Mouse (Mus musculus): ENCODE measurements around the gene Odf2l. TPM values are rescaled to one million over a fixed set of nuclear protein-coding genes. Genes with fewer than 3 reads are reported as not detected.

Odf2l gene
- polyA plus RNA-seq, 1 experiment from 2014 or later = 31.1 TPM

GRCm38 (mm10) chr3:145170028-145170427 is 51.6 kb downstream of the Odf2l start:
- ATAC-seq (replicated peaks; ENCODE audit: low FRiP score) = no peak
- Histone ChIP-seq H3K9me3 (ENCODE audit: control insufficient read depth, low read length) (no peaks in the 10 kb centered on the region), H3K36me3 (ENCODE audit: control insufficient read depth, insufficient read depth, low read length) (no peaks in the 10 kb centered on the region), H3K4me1 (replicated peaks; ENCODE audit: control insufficient read depth, insufficient read depth, low read length) (no peaks in the 10 kb centered on the region), H3K4me2 (ENCODE audit: low read depth, low read length, severe bottlenecking) (no peak overlapping the region), H3K9ac (ENCODE audit: low read length) (no peak overlapping the region), H3K27ac (ENCODE audit: low read depth, low read length) (no peak overlapping the region), H3K4me3 (ENCODE audit: low read depth, low read length) (no peak overlapping the region), H3K27me3 (ENCODE audit: control insufficient read depth, insufficient read depth, low read length) (no peaks in the 10 kb centered on the region)
- 91% methylated on average over 4 of the region's 4 CpGs for WGBS
- no peak for DNase-seq (ENCODE audit: low spot score)

DNA sequence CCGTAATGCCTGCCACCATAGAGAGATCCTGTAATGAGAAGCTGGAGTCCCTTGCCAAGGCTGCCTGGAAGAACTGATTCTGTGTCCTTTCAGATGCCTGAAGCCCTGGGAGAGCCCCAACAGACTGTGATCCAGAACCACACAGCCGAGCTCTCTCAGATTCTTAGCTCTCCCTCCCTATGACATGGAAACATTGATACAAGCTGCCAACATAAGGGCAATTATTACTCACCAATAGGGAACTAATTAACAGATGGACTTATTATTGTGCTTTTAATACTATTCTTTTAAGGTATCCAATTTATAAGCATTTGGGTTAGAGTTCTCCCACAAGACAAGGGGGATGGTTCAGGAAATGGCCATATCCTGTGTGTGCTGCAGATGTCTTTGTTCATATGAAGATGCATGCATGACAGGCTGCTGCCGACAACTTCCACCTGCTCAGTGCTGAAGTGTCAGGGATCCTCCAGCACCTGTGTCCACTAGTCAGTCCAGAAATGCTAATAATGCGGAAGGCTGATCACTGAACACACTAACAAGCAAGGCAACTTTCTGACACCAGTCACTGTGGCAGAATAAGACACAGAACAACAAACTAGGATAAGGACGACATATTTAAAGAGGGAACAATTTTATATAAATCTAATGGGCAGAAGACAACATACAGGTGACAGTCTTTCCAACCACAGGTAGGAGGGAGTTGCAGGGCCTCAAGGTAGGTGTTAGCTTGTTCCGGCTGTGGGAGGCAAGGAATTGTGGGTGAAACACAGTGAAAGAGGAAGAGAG is 52.4 kb downstream of the Odf2l start:
- 88% methylated on average over 6 of the region's 6 CpGs for WGBS

GRCm38 (mm10) chr3:145171390-145172060 is 53.1 kb downstream of the Odf2l start:
- Histone ChIP-seq H3K9ac (ENCODE audit: low read length) (no peak overlapping the region), H3K4me1 (replicated peaks; ENCODE audit: control insufficient read depth, insufficient read depth, low read length) (no peaks in the 10 kb centered on the region), H3K9me3 (ENCODE audit: control insufficient read depth, low read length) (no peaks in the 10 kb centered on the region), H3K36me3 (ENCODE audit: control insufficient read depth, insufficient read depth, low read length) (no peaks in the 10 kb centered on the region), H3K4me3 (ENCODE audit: low read depth, low read length) (no peak overlapping the region), H3K27me3 (ENCODE audit: control insufficient read depth, insufficient read depth, low read length) (no peaks in the 10 kb centered on the region), H3K4me2 (ENCODE audit: low read depth, low read length, severe bottlenecking) (no peak overlapping the region), H3K27ac (ENCODE audit: low read depth, low read length) (no peak overlapping the region)
- WGBS = 84% methylated on average over 4 of the region's 4 CpGs
- no peak for DNase-seq (ENCODE audit: low spot score)
- ATAC-seq (replicated peaks; ENCODE audit: low FRiP score) = no peak

More for the DNA sequence above, 52.4 kb downstream of the Odf2l start:
- H3K4me1 ChIP-seq (replicated peaks; ENCODE audit: control insufficient read depth, insufficient read depth, low read length) = no peaks in the 10 kb centered on the region
- H3K9me3 ChIP-seq (ENCODE audit: control insufficient read depth, low read length) = no peaks in the 10 kb centered on the region
- H3K9ac ChIP-seq (ENCODE audit: low read length) = no peak overlapping the region
- H3K4me2 ChIP-seq (ENCODE audit: low read depth, low read length, severe bottlenecking) = no peak overlapping the region
- no peak overlapping the region for H3K4me3 ChIP-seq (ENCODE audit: low read depth, low read length)
- ATAC-seq (replicated peaks; ENCODE audit: low FRiP score) (no peak), DNase-seq (ENCODE audit: low spot score) (no peak)
- no peaks in the 10 kb centered on the region for H3K27me3 ChIP-seq (ENCODE audit: control insufficient read depth, insufficient read depth, low read length)
- H3K36me3 ChIP-seq (ENCODE audit: control insufficient read depth, insufficient read depth, low read length) = no peaks in the 10 kb centered on the region
- H3K27ac ChIP-seq (ENCODE audit: low read depth, low read length) = no peak overlapping the region

- no peak overlapping the region for H3K27ac ChIP-seq (ENCODE audit: low read depth, low read length)
- H3K27me3 ChIP-seq (ENCODE audit: control insufficient read depth, insufficient read depth, low read length) = no peaks in the 10 kb centered on the region
- H3K36me3 ChIP-seq (ENCODE audit: control insufficient read depth, insufficient read depth, low read length) = no peaks in the 10 kb centered on the region
- no peaks in the 10 kb centered on the region for H3K9me3 ChIP-seq (ENCODE audit: control insufficient read depth, low read length)
- ATAC-seq (replicated peaks; ENCODE audit: low FRiP score) (no peak), DNase-seq (ENCODE audit: low spot score) (no peak)
- H3K4me3 ChIP-seq (ENCODE audit: low read depth, low read length) = no peak overlapping the region
- no peak overlapping the region for H3K4me2 ChIP-seq (ENCODE audit: low read depth, low read length, severe bottlenecking)
- no peaks in the 10 kb centered on the region for H3K4me1 ChIP-seq (replicated peaks; ENCODE audit: control insufficient read depth, insufficient read depth, low read length)
- H3K9ac ChIP-seq (ENCODE audit: low read length) = no peak overlapping the region
Measured at GRCm38 (mm10) chr3:145184645-145185044, 66.3 kb downstream of the Odf2l start.

DNA sequence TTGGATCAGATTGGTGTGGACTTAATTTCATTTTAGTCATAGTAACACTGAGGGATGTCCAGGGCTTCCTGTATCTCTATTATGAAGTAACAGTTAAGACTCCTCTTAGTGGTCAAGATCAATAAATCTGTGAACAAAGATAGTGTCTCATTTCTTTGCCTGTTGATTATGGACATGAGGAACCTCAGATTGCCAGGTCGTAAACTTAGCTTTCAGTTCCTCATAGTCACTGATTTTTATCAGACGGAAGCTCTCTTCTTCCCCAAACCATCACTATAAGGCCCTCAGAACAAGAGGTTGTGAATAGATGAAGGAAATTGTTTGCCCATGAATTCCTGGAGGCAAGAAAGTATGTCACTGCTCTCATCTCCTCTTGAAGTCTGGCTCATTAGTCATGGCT is 73.6 kb downstream of the Odf2l start:
- no peak overlapping the region for H3K4me3 ChIP-seq (ENCODE audit: low read depth, low read length)
- H3K4me2 ChIP-seq (ENCODE audit: low read depth, low read length, severe bottlenecking) = no peak overlapping the region
- WGBS = 93% methylated on average over 2 of the region's 2 CpGs
- DNase-seq (ENCODE audit: low spot score) = no peak
- ATAC-seq (replicated peaks; ENCODE audit: low FRiP score) = no peak
- H3K27me3 ChIP-seq (ENCODE audit: control insufficient read depth, insufficient read depth, low read length) = no peaks in the 10 kb centered on the region
- H3K27ac ChIP-seq (ENCODE audit: low read depth, low read length) = no peak overlapping the region
- no peaks in the 10 kb centered on the region for H3K4me1 ChIP-seq (replicated peaks; ENCODE audit: control insufficient read depth, insufficient read depth, low read length)
- no peak overlapping the region for H3K9ac ChIP-seq (ENCODE audit: low read length)
- H3K36me3 ChIP-seq (ENCODE audit: control insufficient read depth, insufficient read depth, low read length) = no peaks in the 10 kb centered on the region
- H3K9me3 ChIP-seq (ENCODE audit: control insufficient read depth, low read length) = no peaks in the 10 kb centered on the region

GRCm38 (mm10) chr3:145195240-145195923 is 77.0 kb downstream of the Odf2l start:
- DNase-seq (ENCODE audit: low spot score) = no peak
- H3K9me3 ChIP-seq (ENCODE audit: control insufficient read depth, low read length) = no peaks in the 10 kb centered on the region
- 90% methylated on average over 8 of the region's 8 CpGs for WGBS
- no peak overlapping the region for H3K4me3 ChIP-seq (ENCODE audit: low read depth, low read length)
- no peaks in the 10 kb centered on the region for H3K4me1 ChIP-seq (replicated peaks; ENCODE audit: control insufficient read depth, insufficient read depth, low read length)
- H3K4me2 ChIP-seq (ENCODE audit: low read depth, low read length, severe bottlenecking) = no peak overlapping the region
- ATAC-seq (replicated peaks; ENCODE audit: low FRiP score) = no peak
- no peaks in the 10 kb centered on the region for H3K36me3 ChIP-seq (ENCODE audit: control insufficient read depth, insufficient read depth, low read length)
- no peak overlapping the region for H3K27ac ChIP-seq (ENCODE audit: low read depth, low read length)
- H3K9ac ChIP-seq (ENCODE audit: low read length) = no peak overlapping the region
- H3K27me3 ChIP-seq (ENCODE audit: control insufficient read depth, insufficient read depth, low read length) = no peaks in the 10 kb centered on the region

- Histone ChIP-seq H3K4me2 (ENCODE audit: low read depth, low read length, severe bottlenecking) (no peak overlapping the region), H3K27me3 (ENCODE audit: control insufficient read depth, insufficient read depth, low read length) (no peaks in the 10 kb centered on the region), H3K4me1 (replicated peaks; ENCODE audit: control insufficient read depth, insufficient read depth, low read length) (no peaks in the 10 kb centered on the region), H3K36me3 (ENCODE audit: control insufficient read depth, insufficient read depth, low read length) (no peaks in the 10 kb centered on the region), H3K9ac (ENCODE audit: low read length) (no peak overlapping the region), H3K9me3 (ENCODE audit: control insufficient read depth, low read length) (no peaks in the 10 kb centered on the region), H3K27ac (ENCODE audit: low read depth, low read length) (no peak overlapping the region), H3K4me3 (ENCODE audit: low read depth, low read length) (no peak overlapping the region)
- WGBS = 92% methylated on average over 2 of the region's 2 CpGs
- DNase-seq (ENCODE audit: low spot score) (no peak), ATAC-seq (replicated peaks; ENCODE audit: low FRiP score) (no peak)
Measured at GRCm38 (mm10) chr3:145198050-145198449, 79.7 kb downstream of the Odf2l start.

Data from forebrain, embryonic 11.5 days (tissue).